Mouse (Mus musculus) G1E-ER4 (cell line): ENCODE data around the gene Olfr875. TPM values are rescaled to one million over a fixed set of nuclear protein-coding genes. Genes with fewer than 3 reads are reported as not detected.

Experiments used
- GATA1 ChIP-seq: IDR thresholded peaks from one replicate; pipeline ENCODE4 v1.8.0; 2012; ENCODE audit warnings: low read length, inconsistent platforms
- polyA plus RNA-seq: library from polyadenylated mRNA; stranded (reverse); fragments of >175 nt; gene quantifications from 2 replicates; pipeline ENCODE4 v1.2.3, GENCODE M21; 2012

The Olfr875 gene
- not detected in 2 replicates for polyA plus RNA-seq

DNA sequence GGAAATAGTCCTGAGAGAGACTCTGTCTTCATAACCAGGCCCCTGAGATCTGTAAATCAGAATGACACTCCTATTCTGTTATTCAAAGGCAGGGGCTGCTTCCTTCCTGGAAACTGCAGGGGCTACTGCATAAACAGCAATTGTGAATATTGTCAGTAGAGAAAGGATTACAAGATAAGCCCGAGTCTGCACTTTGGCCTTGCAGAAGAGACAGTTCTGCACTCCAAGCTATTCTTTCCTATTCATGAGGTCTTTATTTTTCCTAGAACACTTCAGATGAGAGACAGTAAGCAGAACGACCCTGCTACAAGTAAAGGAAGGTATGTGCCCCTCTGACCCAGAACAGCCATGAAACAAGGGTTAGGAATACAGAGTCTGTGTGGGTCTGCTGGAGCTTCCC lies at the start of gene Olfr875:
Gene Olfr875 (plus strand): TSS at position 99 of the 400 bp plus-strand sequence.
- TF ChIP-seq GATA1, result no peak

DNA sequence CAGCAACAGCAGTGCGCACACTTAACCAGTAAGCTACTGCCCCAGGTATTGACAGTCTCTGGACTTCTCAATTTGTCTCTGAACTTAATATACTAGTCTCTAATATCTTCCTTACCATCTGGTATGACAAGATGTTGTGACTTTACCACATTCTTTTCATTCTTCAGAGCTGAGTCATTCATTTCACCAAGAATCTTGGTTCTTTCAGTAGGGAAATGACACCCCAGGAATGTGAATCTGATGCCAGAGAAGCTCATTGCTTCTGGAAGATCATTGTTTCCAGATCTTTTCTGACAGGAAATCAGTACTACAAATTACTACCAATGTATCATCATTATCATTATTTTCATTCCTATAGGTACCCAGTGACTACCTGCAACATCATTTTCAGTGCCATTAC lies 37.3 kb upstream of the Olfr875 start:
- no peak for TF ChIP-seq GATA1

GRCm38 (mm10) chr9:37744806-37745205 lies 26.9 kb upstream of the Olfr875 start, which contains the start of gene Olfr874:
Olfr874 (plus strand) TSS chr9:37745106.
- TF ChIP-seq GATA1, result no peak

DNA sequence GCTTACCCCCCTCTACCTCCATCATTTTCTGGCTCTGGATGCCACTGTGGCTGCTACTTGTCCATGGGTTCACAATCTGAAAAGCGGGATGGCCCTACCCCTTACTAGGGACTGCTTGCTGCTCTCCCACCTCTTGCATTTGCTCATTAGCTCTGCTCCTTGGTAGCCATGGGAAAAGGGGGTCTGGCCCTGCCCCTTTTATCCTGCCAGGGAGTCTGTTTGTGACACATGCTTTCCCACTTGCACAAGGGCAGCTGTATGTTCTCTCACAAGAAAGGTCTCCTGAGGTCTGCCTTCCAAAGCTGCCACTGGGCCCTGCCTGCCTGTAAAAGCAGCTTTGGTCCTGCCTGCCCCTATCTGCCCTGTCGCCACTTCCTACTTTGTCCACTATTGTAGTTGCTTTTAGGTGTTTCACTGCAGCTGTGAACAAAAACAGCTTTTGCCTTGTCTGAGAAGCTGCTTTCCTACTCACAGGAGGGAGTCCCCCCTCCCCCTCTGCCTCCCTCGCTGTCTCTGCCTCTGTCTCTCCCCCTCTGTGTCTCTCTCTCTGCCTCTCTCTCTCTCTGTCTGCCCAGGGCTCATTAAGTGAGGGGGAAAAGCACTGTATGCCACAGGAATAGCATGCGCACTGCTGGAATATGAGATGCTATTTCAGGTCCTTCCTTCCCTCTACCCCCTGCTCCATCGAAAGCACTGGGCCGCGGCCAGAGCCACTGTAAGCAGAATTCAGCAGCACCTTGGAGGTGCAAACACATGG lies 21.2 kb upstream of the Olfr875 start:
- TF ChIP-seq GATA1, result no peak

GRCm38 (mm10) chr9:37751467-37751866 lies 20.2 kb upstream of the Olfr875 start:
- no peak for TF ChIP-seq GATA1

DNA sequence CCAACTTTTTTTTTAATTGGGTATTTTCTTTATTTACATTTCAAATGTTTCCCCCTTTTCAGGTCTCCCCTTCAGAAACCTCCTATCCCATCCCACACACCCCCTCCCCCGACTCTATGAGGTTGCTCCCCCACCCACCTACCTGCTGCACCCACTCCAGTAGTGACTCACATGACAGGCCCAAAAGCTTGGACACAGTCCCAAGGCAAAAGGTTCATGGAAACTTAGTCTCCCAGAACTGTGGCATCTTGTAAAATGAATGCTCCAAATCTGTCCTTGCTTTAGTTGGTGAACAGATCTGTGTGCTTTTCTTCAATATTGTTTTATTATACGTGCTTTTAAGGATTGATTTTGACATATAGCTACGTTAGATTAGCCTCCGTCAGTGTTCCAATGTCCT lies 19.7 kb upstream of the Olfr875 start:
- TF ChIP-seq GATA1, result no peak

DNA sequence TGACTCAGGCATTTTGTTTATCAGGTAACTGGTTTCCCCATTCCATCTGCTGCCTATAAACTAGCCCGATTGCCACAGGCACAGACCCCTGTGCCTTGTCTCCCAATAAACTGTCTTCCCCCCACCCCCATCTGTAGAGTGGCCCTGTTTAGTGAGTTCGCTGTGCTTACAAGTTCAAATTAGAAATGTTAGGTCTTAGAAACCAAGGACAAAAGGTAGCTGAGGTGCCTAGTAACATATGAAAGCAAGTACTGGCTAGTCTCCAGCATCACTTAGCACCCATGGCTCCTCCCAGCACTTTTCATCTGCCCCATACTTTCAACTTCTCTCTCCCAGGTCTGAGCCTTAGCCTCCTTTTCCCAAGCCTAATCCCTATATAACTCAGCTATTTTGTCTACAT lies 9.9 kb upstream of the Olfr875 start:
- TF ChIP-seq GATA1, result no peak

GRCm38 (mm10) chr9:37762541-37762940 lies 9.1 kb upstream of the Olfr875 start:
- TF ChIP-seq GATA1, result no peak

DNA sequence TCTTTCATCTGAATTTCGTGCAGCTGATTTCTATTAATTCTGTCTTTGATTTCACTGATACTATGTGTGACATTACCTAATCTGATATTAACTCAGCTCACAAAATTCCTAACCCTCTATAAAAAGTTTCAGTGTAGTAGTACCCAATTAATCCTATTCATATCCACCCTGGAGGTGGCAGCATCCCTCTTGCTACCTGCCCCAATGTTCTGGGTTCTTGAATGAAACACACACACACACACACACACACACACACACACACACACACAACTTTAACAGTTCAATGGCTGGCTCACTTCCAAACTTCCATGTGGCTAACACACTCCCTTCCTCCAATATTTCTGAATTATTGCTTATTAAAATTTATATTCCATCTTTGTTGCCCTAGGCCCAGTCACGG lies 996 bp upstream of the Olfr875 start:
- TF ChIP-seq GATA1, result no peak

DNA sequence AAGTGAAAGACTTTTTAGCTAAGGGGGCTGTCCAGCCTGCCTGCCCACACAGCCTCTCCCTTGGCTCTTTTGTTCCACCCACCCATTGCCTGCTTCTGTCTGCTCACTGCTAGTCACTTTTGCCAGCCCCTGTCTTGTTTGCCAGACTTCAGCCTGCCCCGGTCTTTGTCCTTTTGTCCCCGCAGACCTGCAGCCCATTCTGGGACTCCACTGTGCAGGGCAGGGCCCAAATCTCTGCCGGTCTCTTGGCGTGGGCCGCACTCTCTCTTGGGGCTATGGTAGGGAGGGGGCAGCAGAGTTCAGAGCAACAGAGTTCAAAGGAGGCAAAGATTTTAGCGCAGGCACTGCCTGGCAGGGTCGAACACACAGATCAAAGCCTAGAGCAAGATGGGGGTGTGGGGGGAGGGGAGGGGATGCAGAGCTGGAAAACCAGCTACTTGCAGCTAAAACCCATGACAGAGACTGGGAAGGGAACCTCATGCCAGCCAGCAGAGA lies 11.2 kb downstream of the Olfr875 start:
- TF ChIP-seq GATA1, result no peak

DNA sequence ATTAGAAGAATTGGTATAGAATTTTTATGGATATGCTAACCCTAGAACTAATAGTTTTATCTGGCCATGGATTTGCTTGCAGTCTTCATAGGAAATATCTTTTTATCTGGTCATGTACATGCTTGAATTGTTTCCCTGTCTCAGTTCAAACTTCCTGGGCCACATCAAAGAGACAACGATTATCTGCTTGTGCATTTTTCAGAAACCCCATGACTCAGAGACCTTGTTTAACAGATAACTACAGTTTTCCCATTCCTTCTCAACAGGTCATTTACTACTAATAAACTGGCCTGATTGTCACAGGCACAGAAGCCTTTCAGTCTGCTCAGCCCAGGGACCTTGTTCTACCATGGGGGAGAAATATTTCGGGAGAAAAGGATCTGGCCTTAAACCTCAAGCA lies 14.8 kb downstream of the Olfr875 start:
- TF ChIP-seq GATA1, result no peak

GRCm38 (mm10) chr9:37802055-37802454 lies 30.4 kb downstream of the Olfr875 start:
- no peak for TF ChIP-seq GATA1

GRCm38 (mm10) chr9:37802731-37803130 lies 31.1 kb downstream of the Olfr875 start, which contains the start of gene Olfr876:
Olfr876 (plus strand) TSS chr9:37803031.
- TF ChIP-seq GATA1, result no peak

GRCm38 (mm10) chr9:37807235-37807634 lies 35.6 kb downstream of the Olfr875 start:
- no peak for TF ChIP-seq GATA1

- TF ChIP-seq GATA1, result no peak
These were observed 36.8 kb downstream of the Olfr875 start for GRCm38 (mm10) chr9:37808456-37808855.

GRCm38 (mm10) chr9:37808976-37809375 lies 37.3 kb downstream of the Olfr875 start:
- TF ChIP-seq GATA1, result no peak

DNA sequence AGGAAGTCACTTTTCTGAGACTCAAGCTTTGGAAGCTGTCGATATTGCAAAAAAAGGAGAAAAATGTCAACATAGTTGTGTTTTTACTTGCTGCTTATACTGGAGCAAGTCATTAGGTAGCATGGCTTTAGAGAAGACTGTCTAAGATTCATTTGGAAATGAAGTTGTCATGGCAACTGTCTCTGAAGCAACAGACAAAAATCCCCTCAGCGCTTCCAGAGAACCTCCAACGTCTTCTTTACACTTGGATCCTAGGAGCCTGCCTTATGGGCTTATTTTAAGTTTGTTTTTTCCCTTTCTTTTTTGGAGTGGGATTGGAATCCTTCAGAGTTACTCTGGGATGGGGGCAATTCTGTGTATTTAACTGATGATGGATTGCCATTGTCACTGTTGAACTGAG lies 43.0 kb downstream of the Olfr875 start:
- no peak for TF ChIP-seq GATA1

Other genes starting within 250 kb of the Olfr875 start
- gene Esam, start 243.8 kb upstream of the Olfr875 start, polyA plus RNA-seq, result 0.04 TPM in 1 of 2 replicates, not detected in the other
- gene Vsig2, start 232.6 kb upstream of the Olfr875 start, polyA plus RNA-seq, result not detected in 2 replicates
- 1,668 and 1,941 TPM in 2 replicates for gene Nrgn, start 219.0 kb upstream of the Olfr875 start, polyA plus RNA-seq
- gene Siae, start 216.2 kb upstream of the Olfr875 start, polyA plus RNA-seq, result 0.86 and 0.97 TPM in 2 replicates
- 1.4 and 2.0 TPM in 2 replicates for gene Spa17, start 158.1 kb upstream of the Olfr875 start, polyA plus RNA-seq
- gene Tbrg1, start 114.5 kb upstream of the Olfr875 start, polyA plus RNA-seq, result 69.6 and 77.5 TPM in 2 replicates
- gene Panx3, start 102.6 kb upstream of the Olfr875 start, polyA plus RNA-seq, result not detected in 2 replicates
- not detected in 2 replicates for gene Olfr160, start 55.6 kb upstream of the Olfr875 start, polyA plus RNA-seq
- not detected in 2 replicates for gene Olfr874, start 26.8 kb upstream of the Olfr875 start, polyA plus RNA-seq
- not detected in 2 replicates for gene Olfr876, start 31.2 kb downstream of the Olfr875 start, polyA plus RNA-seq
- gene Olfr877, start 82.4 kb downstream of the Olfr875 start, polyA plus RNA-seq, result not detected in 2 replicates
- gene Olfr145, start 124.9 kb downstream of the Olfr875 start, polyA plus RNA-seq, result not detected in 2 replicates
- not detected in 2 replicates for gene Olfr878, start 146.0 kb downstream of the Olfr875 start, polyA plus RNA-seq
- gene Olfr881, start 220.0 kb downstream of the Olfr875 start, polyA plus RNA-seq, result not detected in 2 replicates